Mouse (Mus musculus): ENCODE results near the gene Med19.

GRCm38 (mm10) chr2:84695007-84695695 is 16.9 kb downstream of the Med19 start:
- TF ChIP-seq CTCF (IDR thresholded peaks at IDR 0.05) (no peak), POLR2A (IDR thresholded peaks at IDR 0.05; ENCODE audit: insufficient read depth, low read depth, low read length) (no peak)
